Mouse (Mus musculus) CH12.LX (cell line): ENCODE data around the gene Pnpla2. TPM values are rescaled to one million over a fixed set of nuclear protein-coding genes. Genes with fewer than 3 reads are reported as not detected.

ENCODE experiments used
- DNase-seq: peaks from one replicate; pipeline ENCODE4 v3.0.0-alpha.2; 2013; ENCODE audit errors: extremely low read depth
- H3K27ac ChIP-seq: 2 replicates; pipeline ENCODE4 v1.5.1; 2012; ENCODE audit warnings: low read depth, mild to moderate bottlenecking, control low read depth, moderate library complexity; ENCODE audit not compliant: insufficient read depth
- H3K27me3 ChIP-seq: replicated peaks from 2 replicates; pipeline ENCODE3; 2012; ENCODE audit warnings: inconsistent platforms
- H3K36me3 ChIP-seq, 2 experiments: replicated peaks in 1 of 2; 2 replicates each; pipeline versions ENCODE3 to v1.6.1; 2012; ENCODE audit warnings: inconsistent platforms in 1 of 2, low read length in 1 of 2, mild to moderate bottlenecking in 1 of 2, mixed read lengths in 1 of 2, moderate library complexity in 1 of 2; ENCODE audit not compliant: control insufficient read depth in 1 of 2, insufficient read depth in 1 of 2
- H3K4me1 ChIP-seq, 2 experiments: 2 replicates each; pipeline ENCODE4 v1.6.1; 2012; ENCODE audit warnings: inconsistent platforms in 1 of 2, moderate library complexity in 1 of 2; ENCODE audit not compliant: insufficient read depth in 2 of 2, control insufficient read depth in 1 of 2
- H3K4me2 ChIP-seq: 2 replicates; pipeline ENCODE4 v1.6.1; 2012; ENCODE audit warnings: low read depth, mild to moderate bottlenecking, control low read depth; ENCODE audit not compliant: poor library complexity, insufficient read depth, severe bottlenecking
- H3K4me3 ChIP-seq, 3 experiments: fragments of 150-350 bp in 1 of 3; sonication (generic) in 1 of 3; replicated peaks in 1 of 3; 2 replicates each; pipeline versions ENCODE3 to v1.5.1; 2011 to 2012; ENCODE audit warnings: low read depth in 2 of 3, low read length in 2 of 3, mild to moderate bottlenecking in 2 of 3, moderate library complexity in 2 of 3, control low read depth in 1 of 3, improper control_type of control experiment in 1 of 3, inconsistent platforms in 1 of 3, mixed read lengths in 1 of 3; ENCODE audit not compliant: poor library complexity in 1 of 3
- H3K79me2 ChIP-seq: replicated peaks from 2 replicates; pipeline ENCODE4 v1.6.1; 2012; ENCODE audit warnings: mild to moderate bottlenecking, moderate library complexity; ENCODE audit not compliant: control insufficient read depth, poor library complexity, insufficient read depth, severe bottlenecking; ENCODE audit errors: extremely low read depth
- H3K9ac ChIP-seq: 2 replicates; pipeline ENCODE4 v1.6.1; 2012; ENCODE audit warnings: low read depth, mild to moderate bottlenecking, control low read depth, moderate library complexity; ENCODE audit not compliant: insufficient read depth
- H3K9me3 ChIP-seq: replicated peaks from 2 replicates; pipeline ENCODE3; 2012; ENCODE audit warnings: low read length, inconsistent platforms, mixed read lengths
- BHLHE40 ChIP-seq: IDR thresholded peaks from 2 replicates; pipeline ENCODE4 v1.6.1; 2011; ENCODE audit warnings: mild to moderate bottlenecking, low read depth, low read length, improper control_type of control experiment
- CHD1 ChIP-seq: IDR thresholded peaks from 2 replicates; pipeline ENCODE4 v1.6.1; 2012; ENCODE audit warnings: low read depth, low read length, improper control_type of control experiment, inconsistent platforms
- CHD2 ChIP-seq: IDR thresholded peaks from 2 replicates; pipeline ENCODE4 v1.6.1; 2011; ENCODE audit warnings: low read length, improper control_type of control experiment
- E2F4 ChIP-seq: IDR thresholded peaks from 2 replicates; pipeline ENCODE4 v1.6.1; 2011; ENCODE audit warnings: low read depth, low read length, improper control_type of control experiment; ENCODE audit not compliant: insufficient replicate concordance
- ELF1 ChIP-seq: IDR thresholded peaks from 2 replicates; pipeline ENCODE4 v1.6.1; 2014; ENCODE audit warnings: low read depth, mild to moderate bottlenecking, inconsistent platforms, low read length, improper control_type of control experiment
- ETS1 ChIP-seq: conservative IDR thresholded peaks from 2 replicates; pipeline ENCODE4 v1.6.1; 2012; ENCODE audit warnings: low read depth, mild to moderate bottlenecking, inconsistent platforms, low read length, improper control_type of control experiment, moderate library complexity
- GABPA ChIP-seq: IDR thresholded peaks from 2 replicates; pipeline ENCODE4 v1.6.1; 2012; ENCODE audit warnings: low read depth, low read length, improper control_type of control experiment, inconsistent platforms; ENCODE audit not compliant: insufficient replicate concordance
- HCFC1 ChIP-seq: IDR thresholded peaks from 2 replicates; pipeline ENCODE4 v1.6.1; 2012; ENCODE audit warnings: low read depth, mild to moderate bottlenecking, inconsistent platforms, low read length, improper control_type of control experiment
- IRF4 ChIP-seq: IDR thresholded peaks from 2 replicates; pipeline ENCODE4 v1.6.1; 2014; ENCODE audit warnings: low read depth, mild to moderate bottlenecking, inconsistent platforms, low read length, improper control_type of control experiment
- MAFK ChIP-seq: IDR thresholded peaks from 2 replicates; pipeline ENCODE4 v1.6.1; 2011; ENCODE audit warnings: low read length, improper control_type of control experiment; ENCODE audit not compliant: insufficient replicate concordance
- MAX ChIP-seq: IDR thresholded peaks from 2 replicates; pipeline ENCODE4 v1.6.1; 2011; ENCODE audit warnings: low read length, improper control_type of control experiment
- MAZ ChIP-seq: IDR thresholded peaks from 2 replicates; pipeline ENCODE4 v1.6.1; 2012; ENCODE audit warnings: low read depth, mild to moderate bottlenecking, inconsistent platforms, low read length, improper control_type of control experiment, moderate library complexity
- MXI1 ChIP-seq: IDR thresholded peaks from 2 replicates; pipeline ENCODE4 v1.6.1; 2011; ENCODE audit warnings: mild to moderate bottlenecking, low read depth, low read length, improper control_type of control experiment
- MYC ChIP-seq: IDR thresholded peaks from 2 replicates; pipeline ENCODE4 v1.6.1; 2011; ENCODE audit warnings: low read depth, mild to moderate bottlenecking, improper control_type of control experiment, low read length
- NELFE ChIP-seq: IDR thresholded peaks from 2 replicates; pipeline ENCODE4 v1.6.1; 2011; ENCODE audit warnings: low read depth, low read length, improper control_type of control experiment
- NRF1 ChIP-seq: IDR thresholded peaks from 2 replicates; pipeline ENCODE4 v1.6.1; 2014; ENCODE audit warnings: low read depth, mild to moderate bottlenecking, inconsistent platforms, low read length, improper control_type of control experiment, moderate library complexity
- POLR2A ChIP-seq: IDR thresholded peaks from 2 replicates; pipeline ENCODE4 v1.6.1; 2011; ENCODE audit warnings: low read depth, mild to moderate bottlenecking, improper control_type of control experiment, low read length
- RAD21 ChIP-seq: IDR thresholded peaks from 2 replicates; pipeline ENCODE4 v1.6.1; 2011; ENCODE audit warnings: low read depth, mild to moderate bottlenecking, low read length, improper control_type of control experiment, moderate library complexity
- RCOR1 ChIP-seq: conservative IDR thresholded peaks from 2 replicates; pipeline ENCODE4 v1.6.1; 2012; ENCODE audit warnings: low read depth, mild to moderate bottlenecking, inconsistent platforms, low read length, improper control_type of control experiment
- SIN3A ChIP-seq: IDR thresholded peaks from 2 replicates; pipeline ENCODE4 v1.6.1; 2012; ENCODE audit warnings: low read length, improper control_type of control experiment, inconsistent platforms
- TBP ChIP-seq: conservative IDR thresholded peaks from 2 replicates; pipeline ENCODE4 v1.6.1; 2011; ENCODE audit warnings: low read depth, low read length, improper control_type of control experiment
- TCF12 ChIP-seq: IDR thresholded peaks from 2 replicates; pipeline ENCODE4 v1.6.1; 2014; ENCODE audit warnings: low read depth, mild to moderate bottlenecking, inconsistent platforms, low read length, improper control_type of control experiment
- UBTF ChIP-seq: IDR thresholded peaks from 2 replicates; pipeline ENCODE4 v1.6.1; 2012; ENCODE audit warnings: low read depth, mild to moderate bottlenecking, inconsistent platforms, low read length, improper control_type of control experiment, moderate library complexity
- USF2 ChIP-seq: conservative IDR thresholded peaks from 2 replicates; pipeline ENCODE4 v1.6.1; 2011; ENCODE audit warnings: low read depth, low read length, improper control_type of control experiment
- ZC3H11A ChIP-seq: IDR thresholded peaks from 2 replicates; pipeline ENCODE4 v1.6.1; 2012; ENCODE audit warnings: low read depth, mild to moderate bottlenecking, inconsistent platforms, low read length, improper control_type of control experiment
- ZNF384 ChIP-seq: IDR thresholded peaks from 2 replicates; pipeline ENCODE4 v1.6.1; 2012; ENCODE audit warnings: low read depth, low read length, improper control_type of control experiment, inconsistent platforms
- dilution Hi-C: fragments of 300-500 bp; cut with MboI; formaldehyde crosslinking; loops from 2 replicates; pipeline ENCODE4 v1.14.3; 2020; ENCODE audit warnings: low sequenced_read_pairs; ENCODE audit not compliant: extremely low pct_unique_long_range_greater_than_20kb, extremely low pct_ligation_motif_present
- in situ Hi-C: fragments of 300-500 bp; cut with MboI; formaldehyde crosslinking; loops from 3 replicates; pipeline ENCODE4 v1.14.3; 2019; ENCODE audit warnings: low sequenced_read_pairs, low pct_ligation_motif_present, low pct_unique_long_range_greater_than_20kb, mixed read lengths
- polyA plus RNA-seq: library from polyadenylated mRNA; unstranded; fragments of >175 nt; gene quantifications from 2 replicates; pipeline ENCODE4 v1.2.1, GENCODE M21; 2012; ENCODE audit warnings: low read depth; ENCODE audit not compliant: insufficient read length
- total RNA-seq, 2 experiments: library from RNA; depleted of rRNA; stranded (reverse); fragments of 300-350 nt in 1 of 2; fragments of >200 nt in 1 of 2; gene quantifications; 2 replicates each; pipeline ENCODE4 v1.2.3; 2012 to 2014

Pnpla2 gene
- total and polyA plus RNA-seq, 3 experiments: 2.8 to 29.6 (median 11.7) TPM

DNA sequence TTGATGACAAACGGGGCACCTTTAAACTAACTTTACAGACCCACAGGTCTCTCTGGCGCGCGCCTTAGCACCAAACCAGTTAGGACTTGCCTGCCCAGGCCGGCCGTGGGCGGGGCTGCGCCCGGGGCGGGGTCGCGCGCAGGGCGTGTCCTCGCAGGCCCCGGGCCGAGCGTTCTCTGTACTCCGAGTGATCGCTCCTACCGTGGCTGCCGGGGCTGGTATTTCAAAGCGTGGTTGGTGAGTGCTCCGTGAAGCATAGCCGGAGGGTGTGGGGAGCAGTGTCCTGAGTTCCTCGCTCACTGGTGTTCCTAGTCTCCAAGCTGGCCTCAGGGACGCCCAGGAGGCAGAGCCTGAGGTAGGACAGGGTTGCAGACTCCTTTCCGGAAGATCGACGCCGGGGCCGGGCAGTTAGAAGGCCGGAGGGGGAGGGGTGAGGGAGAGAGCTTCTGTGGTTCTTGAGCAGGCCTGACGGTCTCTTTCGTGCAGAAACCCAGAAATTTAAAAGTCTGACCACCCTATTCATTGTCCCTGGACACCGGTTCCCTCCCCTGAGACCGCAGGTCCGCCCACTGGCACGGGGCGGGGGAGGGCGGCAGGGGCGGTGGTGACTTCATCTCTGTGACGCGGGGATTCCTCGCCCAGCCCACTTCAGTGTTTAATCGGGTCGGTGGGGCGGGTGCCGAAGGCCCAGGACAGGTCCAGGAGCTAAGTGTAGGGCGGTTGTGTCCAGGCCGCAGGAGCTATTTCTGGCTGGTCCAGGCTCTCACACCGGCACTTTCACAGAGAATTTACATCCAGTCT lies 12.4 kb downstream of the Pnpla2 start, which contains the start of gene Cd151:
TSS of gene Cd151 (plus strand) at position 163 of the 801 bp plus-strand sequence.
- H3K4me2 ChIP-seq: peak within 1 kb of the TSS; percentile 97
- H3K36me3 ChIP-seq: peaks cover 22 to 34% of the 10 kb centered on the region in 2 experiments
- peak within 1 kb of the TSS; percentile 48 for H3K27ac ChIP-seq
- in situ Hi-C loops: no loop called here
- peak within 1 kb of the TSS; percentile 66 for H3K9ac ChIP-seq
- peaks cover 26 to 49% of the 10 kb centered on the region in 2 experiments for H3K4me1 ChIP-seq
- no peaks in the 10 kb centered on the region for H3K79me2 ChIP-seq
- H3K9me3 ChIP-seq: no peaks in the 10 kb centered on the region
- H3K27me3 ChIP-seq: no peaks in the 10 kb centered on the region
- dilution Hi-C loops: no loop called here
- TF ChIP-seq NRF1: peak; percentile 57
- TF ChIP-seq E2F4: no peak
- TF ChIP-seq HCFC1: peak; percentile 23
- no peak for TF ChIP-seq MYC
- TF ChIP-seq BHLHE40: peak; percentile 86
- TF ChIP-seq ELF1: peak; percentile 54; the same call in 1 of the 2 replicates
- no peak for TF ChIP-seq USF2
- TF ChIP-seq POLR2A: peak; percentile 84
- TF ChIP-seq MAZ: peak; percentile 73; the same call in 1 of the 2 replicates
- TF ChIP-seq CHD1: peak; percentile 83; the same call in 1 of the 2 replicates
- peak; percentile 48; the same call in 1 of the 2 replicates for TF ChIP-seq TCF12
- no peak for TF ChIP-seq ZNF384
- TF ChIP-seq ZC3H11A: no peak
- peak; percentile 40; the same call in 1 of the 2 replicates for TF ChIP-seq ETS1
- TF ChIP-seq SIN3A: peak; percentile 9; the same call in 1 of the 2 replicates
- TF ChIP-seq MAFK: no peak
- TF ChIP-seq RCOR1: no peak
- peak; percentile 38; the same call in 1 of the 2 replicates for TF ChIP-seq CHD2
- peak; percentile 57 for TF ChIP-seq NELFE
- H3K4me3 ChIP-seq: peak within 1 kb of the TSS; percentile 67 to 84 (median 79)
- peak; percentile 77 for DNase-seq

- H3K4me1 ChIP-seq: peaks cover 26 to 51% of the 10 kb centered on the region in 2 experiments
- peak overlapping the region; percentile 28 for H3K9ac ChIP-seq
- peaks cover 5% of the 10 kb centered on the region; the same call in 1 of the 2 replicates for H3K79me2 ChIP-seq
- dilution Hi-C loops: no loop called here
- no peak for DNase-seq
- H3K9me3 ChIP-seq: no peaks in the 10 kb centered on the region
- no peak for TF ChIP-seq NELFE
- TF ChIP-seq BHLHE40: no peak
- TF ChIP-seq MAX: no peak
- no peak for TF ChIP-seq RCOR1
- no peak for TF ChIP-seq RAD21
- TF ChIP-seq TBP: no peak
- TF ChIP-seq MXI1: no peak; the same call in 1 of the 2 replicates
- no peak for TF ChIP-seq UBTF
- TF ChIP-seq CHD1: no peak
- no peak for TF ChIP-seq ETS1
- no peak for TF ChIP-seq TCF12
- no peak for TF ChIP-seq HCFC1
- no peak for TF ChIP-seq ZNF384
- no peak for TF ChIP-seq IRF4
- TF ChIP-seq GABPA: no peak
- H3K27ac ChIP-seq: peak overlapping the region; percentile 48
- H3K36me3 ChIP-seq: peaks cover 27 to 40% of the 10 kb centered on the region in 2 experiments
- peak overlapping the region; percentile 97 for H3K4me2 ChIP-seq
- peak overlapping the region; percentile 67 to 84 (median 79) for H3K4me3 ChIP-seq
- H3K27me3 ChIP-seq: no peaks in the 10 kb centered on the region
- in situ Hi-C loops: no loop called here
These were observed 13.1 kb downstream of the Pnpla2 start for GRCm38 (mm10) chr7:141468164-141468521.
